8 mouse cellular contexts compared by ENCODE assay signal in the genomic region with DNA sequence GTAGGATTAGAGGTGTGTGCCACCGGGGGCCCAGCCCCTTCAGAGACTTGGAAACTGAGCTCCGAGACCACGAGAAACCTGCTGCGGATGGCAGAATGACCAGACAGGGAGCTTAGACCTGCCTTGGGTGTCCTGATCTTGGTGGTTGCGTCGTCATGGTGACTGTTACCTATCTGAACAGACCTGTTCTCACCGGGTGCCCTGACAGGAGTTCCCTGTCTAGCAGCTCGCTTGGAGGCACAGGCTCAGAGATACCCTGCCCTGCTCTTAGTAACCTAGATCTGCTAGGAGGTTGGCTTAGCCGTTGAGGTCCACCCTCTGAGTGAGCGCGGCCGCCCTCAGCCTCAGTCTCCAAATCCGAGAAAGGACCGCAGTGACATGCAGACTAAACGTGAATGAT.
DNase-seq lines count a peak whose midpoint lies in the region; ATAC-seq and TF ChIP-seq lines count a peak whose summit lies in the region.

No protein-coding gene starts in this region.

- WGBS in liver, embryonic 11.5 days, result 65% methylated on average over 15 of the region's 15 CpGs
- 78% methylated on average over 15 of the region's 15 CpGs for WGBS in liver, postnatal 0 days (ENCODE audit: insufficient replicate concordance)
- 67% methylated on average over 15 of the region's 15 CpGs for WGBS in forebrain, embryonic 10.5 days
- 66% methylated on average over 15 of the region's 15 CpGs for WGBS in hindbrain, embryonic 15.5 days
- 67% methylated on average over 15 of the region's 15 CpGs for WGBS in neural tube, embryonic 12.5 days

- peak overlapping the region; percentile 34; the same call in 1 of the 2 replicates for H3K9ac ChIP-seq in liver, embryonic 11.5 days (ENCODE audit: low read depth, low read length)
- H3K9ac ChIP-seq in liver, postnatal 0 days (replicated peaks), result no peak overlapping the region
- peak overlapping the region; percentile 15; the same call in 1 of the 2 replicates for H3K9ac ChIP-seq in hindbrain, embryonic 15.5 days
- peak overlapping the region; percentile 41 for H3K9ac ChIP-seq in neural tube, embryonic 12.5 days

- no peak overlapping the region; the same call in 1 of the 2 replicates for H3K4me2 ChIP-seq in liver, embryonic 11.5 days
- H3K4me2 ChIP-seq in liver, postnatal 0 days (ENCODE audit: low read depth, low read length), result no peak overlapping the region
- peak overlapping the region; percentile 11; the same call in 1 of the 2 replicates for H3K4me2 ChIP-seq in hindbrain, embryonic 15.5 days
- peak overlapping the region; percentile 40 for H3K4me2 ChIP-seq in neural tube, embryonic 12.5 days (replicated peaks)

- H3K27ac ChIP-seq in liver, embryonic 11.5 days (ENCODE audit: low read depth, low read length), result peak overlapping the region; percentile 25; the same call in 1 of the 2 replicates
- no peak overlapping the region for H3K27ac ChIP-seq in liver, postnatal 0 days (ENCODE audit: low read depth)
- peak overlapping the region; percentile 58 for H3K27ac ChIP-seq in forebrain, embryonic 10.5 days
- H3K27ac ChIP-seq in hindbrain, embryonic 15.5 days (replicated peaks), result peak overlapping the region; percentile 72
- H3K27ac ChIP-seq in neural tube, embryonic 12.5 days, result peak overlapping the region; percentile 60

- H3K4me1 ChIP-seq in liver, embryonic 11.5 days (replicated peaks; ENCODE audit: control insufficient read depth, insufficient read depth, low read length), result peaks cover 84% of the 10 kb centered on the region
- peaks cover 3% of the 10 kb centered on the region; the same call in 1 of the 2 replicates for H3K4me1 ChIP-seq in liver, postnatal 0 days (ENCODE audit: insufficient read depth)
- H3K4me1 ChIP-seq in forebrain, embryonic 10.5 days, result peaks cover 93% of the 10 kb centered on the region
- H3K4me1 ChIP-seq in hindbrain, embryonic 15.5 days (replicated peaks), result peaks cover 93% of the 10 kb centered on the region
- peaks cover 99% of the 10 kb centered on the region for H3K4me1 ChIP-seq in neural tube, embryonic 12.5 days

- DNase-seq in liver, embryonic 11.5 days (ENCODE audit: low spot score), result no peak
- no peak for DNase-seq in liver, postnatal 0 days
- DNase-seq in forebrain, embryonic 10.5 days (ENCODE audit: extremely low spot score, low spot score), result no peak
- no peak for DNase-seq in thymus, postnatal 10 days (ENCODE audit: low spot score in 2 of 2)
- DNase-seq in urinary bladder, adult 18-20 months (ENCODE audit: low spot score in 2 of 2), result no peak

- H3K4me3 ChIP-seq in liver, embryonic 11.5 days (ENCODE audit: low read depth, low read length), result no peak overlapping the region
- no peak overlapping the region for H3K4me3 ChIP-seq in liver, postnatal 0 days (ENCODE audit: low read depth, low read length)
- peak overlapping the region; percentile 19 for H3K4me3 ChIP-seq in forebrain, embryonic 10.5 days
- no peak overlapping the region for H3K4me3 ChIP-seq in hindbrain, embryonic 15.5 days
- H3K4me3 ChIP-seq in neural tube, embryonic 12.5 days, result no peak overlapping the region

- H3K27me3 ChIP-seq in liver, embryonic 11.5 days (replicated peaks; ENCODE audit: control insufficient read depth, insufficient read depth, low read length), result no peaks in the 10 kb centered on the region
- no peaks in the 10 kb centered on the region for H3K27me3 ChIP-seq in liver, postnatal 0 days (ENCODE audit: insufficient read depth, low read length)
- peaks cover 99% of the 10 kb centered on the region for H3K27me3 ChIP-seq in forebrain, embryonic 10.5 days (ENCODE audit: poor library complexity, severe bottlenecking)
- no peaks in the 10 kb centered on the region for H3K27me3 ChIP-seq in hindbrain, embryonic 15.5 days
- H3K27me3 ChIP-seq in neural tube, embryonic 12.5 days (replicated peaks), result no peaks in the 10 kb centered on the region

- H3K36me3 ChIP-seq in liver, embryonic 11.5 days (ENCODE audit: control insufficient read depth, insufficient read depth, low read length), result no peaks in the 10 kb centered on the region
- H3K36me3 ChIP-seq in liver, postnatal 0 days (replicated peaks; ENCODE audit: insufficient read depth, low read length), result no peaks in the 10 kb centered on the region
- no peaks in the 10 kb centered on the region for H3K36me3 ChIP-seq in forebrain, embryonic 10.5 days (replicated peaks)
- no peaks in the 10 kb centered on the region for H3K36me3 ChIP-seq in hindbrain, embryonic 15.5 days
- H3K36me3 ChIP-seq in neural tube, embryonic 12.5 days, result no peaks in the 10 kb centered on the region

- TF ChIP-seq EP300 in liver, postnatal 0 days (IDR thresholded peaks at IDR 0.05; ENCODE audit: low read depth), result no peak

- TF ChIP-seq CTCF in liver, postnatal 0 days (IDR thresholded peaks at IDR 0.05; ENCODE audit: low read depth), result no peak

- no peak for ATAC-seq in liver, embryonic 11.5 days (replicated peaks; ENCODE audit: low FRiP score)
- ATAC-seq in liver, postnatal 0 days, result no peak
- no peak for ATAC-seq in hindbrain, embryonic 15.5 days (ENCODE audit: low FRiP score, low read depth)
- 0 out of 2 replicates have a peak, but pooled peaks have one; percentile 1 for ATAC-seq in neural tube, embryonic 12.5 days (ENCODE audit: low FRiP score, low read depth)
- no peak for ATAC-seq in inflammation-experienced regulatory T-cells, adult 6 months

- H3K9me3 ChIP-seq in liver, embryonic 11.5 days (ENCODE audit: control insufficient read depth, low read length), result no peaks in the 10 kb centered on the region
- no peaks in the 10 kb centered on the region for H3K9me3 ChIP-seq in liver, postnatal 0 days (ENCODE audit: low read length)
- no peaks in the 10 kb centered on the region for H3K9me3 ChIP-seq in forebrain, embryonic 10.5 days
- H3K9me3 ChIP-seq in hindbrain, embryonic 15.5 days, result no peaks in the 10 kb centered on the region
- no peaks in the 10 kb centered on the region for H3K9me3 ChIP-seq in neural tube, embryonic 12.5 days

Comparison
In these comparisons a context has a peak if more than half of its experiments do, and no peak if none do; other contexts are left out.
1. H3K4me2 ChIP-seq: peak in hindbrain, embryonic 15.5 days (single experiment) and neural tube, embryonic 12.5 days (single experiment); none in liver, embryonic 11.5 days (single experiment) and liver, postnatal 0 days (single experiment).